ENCODE assay signal across 16 mouse cellular contexts in genomic region chr13:102991928-102992327, GRCm38 (mm10).
"Had no signal": no experiment of that assay in that cellular context is flagged by ENCODE, and none has a peak within 500 bp of the region (broad histone marks: within the 10 kb centered on the region; RNA-seq: fewer than 3 reads in every experiment).

No protein-coding gene starts in this region.

- H3K9ac ChIP-seq: limb, embryonic 12.5 days; liver, embryonic 13.5 days; liver, postnatal 0 days; lung, embryonic 15.5 days; neural tube, embryonic 15.5 days had no signal

- H3K27ac ChIP-seq: layer of hippocampus, adult 2 months; limb, embryonic 12.5 days; liver, embryonic 13.5 days; lung, embryonic 15.5 days; macrophage; neural tube, embryonic 15.5 days had no signal

- H3K36me3 ChIP-seq: limb, embryonic 12.5 days; liver, embryonic 13.5 days; lung, embryonic 15.5 days; neural tube, embryonic 15.5 days had no signal

- H3K9me3 ChIP-seq: limb, embryonic 12.5 days; liver, embryonic 13.5 days; lung, embryonic 15.5 days; megakaryocyte, embryonic 14.5 days; neural tube, embryonic 15.5 days had no signal

- H3K27me3 ChIP-seq: limb, embryonic 12.5 days; liver, embryonic 13.5 days; lung, embryonic 15.5 days; megakaryocyte, embryonic 14.5 days; neural tube, embryonic 15.5 days had no signal

- H3K4me2 ChIP-seq: limb, embryonic 12.5 days; liver, embryonic 13.5 days; lung, embryonic 15.5 days; neural tube, embryonic 15.5 days had no signal

- ATAC-seq: inflammation-experienced regulatory T-cells, adult 6 months; liver, postnatal 0 days had no signal

- H3K4me3 ChIP-seq: layer of hippocampus, adult 2 months; limb, embryonic 12.5 days; liver, embryonic 13.5 days; lung, embryonic 15.5 days; megakaryocyte, embryonic 14.5 days; myocyte; neural tube, embryonic 15.5 days had no signal

- H3K4me1 ChIP-seq: limb, embryonic 12.5 days; liver, embryonic 13.5 days; lung, embryonic 15.5 days; megakaryocyte, embryonic 14.5 days had no signal

- DNase-seq: kidney, adult 18-20 months; liver; liver, embryonic 13.5 days; liver, postnatal 0 days; lung, postnatal 14 days; right cerebral cortex, adult 18-20 months; right cerebral cortex, postnatal 25 days; thymus, postnatal 4 days had no signal
